Mouse (Mus musculus) cortical plate, adult 2 months (tissue): ENCODE measurements around the gene Otud1.

Experiments used
- CTCF ChIP-seq: fragments of 200-500 bp; IDR thresholded peaks from 2 replicates; pipeline ENCODE4 v1.5.1; 2011; ENCODE audit warnings: mild to moderate bottlenecking, control low read depth, low read length; ENCODE audit not compliant: insufficient read depth; ENCODE audit errors: extremely low read depth
- POLR2A ChIP-seq: fragments of 200-500 bp; IDR thresholded peaks from 2 replicates; pipeline ENCODE4 v1.6.1; 2011; ENCODE audit warnings: mild to moderate bottlenecking, low read length, control low read depth; ENCODE audit not compliant: insufficient read depth; ENCODE audit errors: extremely low read depth

DNA sequence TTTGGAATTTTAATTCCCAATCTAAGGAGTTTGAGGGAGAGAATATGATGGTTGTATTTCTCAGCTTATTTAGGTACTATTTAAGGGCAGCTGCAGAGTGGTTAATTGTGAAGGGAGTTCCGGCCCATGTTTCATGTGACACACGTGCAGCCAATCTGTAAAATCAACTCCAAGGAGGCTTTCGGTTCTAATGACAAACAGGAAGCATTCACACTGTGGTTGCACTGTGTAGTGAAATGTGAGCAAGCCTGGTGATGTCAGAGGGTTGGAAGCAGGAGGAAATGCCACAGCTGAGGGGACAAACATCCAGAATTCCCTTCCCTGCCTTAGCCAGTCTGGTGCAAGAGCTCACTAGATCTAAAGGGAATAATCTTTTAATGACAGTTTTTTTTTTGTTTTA is 8.3 kb downstream of the Otud1 start:
- TF ChIP-seq POLR2A (no peak), CTCF (no peak)
